Mouse (Mus musculus): Measurements from ENCODE around the gene Mageb5. TPM values are rescaled to one million over a fixed set of nuclear protein-coding genes. Genes with fewer than 3 reads are reported as not detected.
"Not testable (repeated sequence)": the region's sequence is repeated elsewhere in the genome, so short reads cannot be mapped to it uniquely, and the experiment has no call there.

Mageb5 gene
- polyA plus RNA-seq (2012; rRNA removed) = not detected in 2 replicates
- not detected in 2 replicates for polyA plus RNA-seq (2014; fragmentation: Nextera tagmentation; extraction: Ambion mirVana)

GRCm38 (mm10) chrX:91782918-91783317 lies at the start of gene Mageb5:
Mageb5 (minus strand) TSS chrX:91783018.
- not testable (repeated sequence) for H3K9ac ChIP-seq (ENCODE audit: low read depth, low read length, severe bottlenecking); H3K4me3 ChIP-seq (replicated peaks; ENCODE audit: low read length); DNase-seq (ENCODE audit: low spot score); ATAC-seq (ENCODE audit: low FRiP score, low read depth); H3K9me3 ChIP-seq (ENCODE audit: control insufficient read depth, low read length); H3K27ac ChIP-seq (replicated peaks; ENCODE audit: low read depth, low read length); H3K4me1 ChIP-seq (ENCODE audit: control insufficient read depth, insufficient read depth, low read length); H3K27me3 ChIP-seq (ENCODE audit: control insufficient read depth, insufficient read depth, low read length); H3K36me3 ChIP-seq (ENCODE audit: control insufficient read depth, insufficient read depth, low read length); H3K4me2 ChIP-seq (replicated peaks; ENCODE audit: low read depth, low read length, severe bottlenecking)
- WGBS = 71% methylated on average over 1 of the region's 1 CpGs

- not testable (repeated sequence) for H3K4me3 ChIP-seq (replicated peaks; ENCODE audit: low read length); H3K9me3 ChIP-seq (ENCODE audit: control insufficient read depth, low read length); H3K27ac ChIP-seq (replicated peaks; ENCODE audit: low read depth, low read length); H3K36me3 ChIP-seq (ENCODE audit: control insufficient read depth, insufficient read depth, low read length); DNase-seq (ENCODE audit: low spot score); H3K4me1 ChIP-seq (ENCODE audit: control insufficient read depth, insufficient read depth, low read length); H3K27me3 ChIP-seq (ENCODE audit: control insufficient read depth, insufficient read depth, low read length); H3K9ac ChIP-seq (ENCODE audit: low read depth, low read length, severe bottlenecking); ATAC-seq (ENCODE audit: low FRiP score, low read depth); H3K4me2 ChIP-seq (replicated peaks; ENCODE audit: low read depth, low read length, severe bottlenecking)
- no CpG with 5 or more reads among the region's 1 CpGs for WGBS
Measured at GRCm38 (mm10) chrX:91759591-91760226, 23.1 kb downstream of the Mageb5 start.

Other genes starting within 250 kb of the Mageb5 start
- not detected in 2 replicates for gene 1700084M14Rik, start 207.1 kb downstream of the Mageb5 start, polyA plus RNA-seq (2012; rRNA removed)
- not detected in 2 replicates for gene 1700084M14Rik, start 207.1 kb downstream of the Mageb5 start, polyA plus RNA-seq (2014; fragmentation: Nextera tagmentation; extraction: Ambion mirVana)
- not detected in 2 replicates for gene Gm14781, start 150.8 kb downstream of the Mageb5 start, polyA plus RNA-seq (2012; rRNA removed)
- gene Gm14781, start 150.8 kb downstream of the Mageb5 start, polyA plus RNA-seq (2014; fragmentation: Nextera tagmentation; extraction: Ambion mirVana) = not detected in 2 replicates
- gene Mageb1, start 233.3 kb upstream of the Mageb5 start, polyA plus RNA-seq (2012; rRNA removed) = not detected in 2 replicates
- not detected in 2 replicates for gene Mageb1, start 233.3 kb upstream of the Mageb5 start, polyA plus RNA-seq (2014; fragmentation: Nextera tagmentation; extraction: Ambion mirVana)

Data from limb, embryonic 14.5 days (tissue).